Mouse (Mus musculus): Measurements from ENCODE around the gene Arid3b. TPM values are rescaled to one million over a fixed set of nuclear protein-coding genes. Genes with fewer than 3 reads are reported as not detected.

Arid3b gene
- polyA plus RNA-seq, 1 experiment from 2014 or later: 4.9 TPM

- 57% methylated on average over 10 of the region's 10 CpGs for WGBS
- no peak overlapping the region for H3K9ac ChIP-seq
- no peak for DNase-seq
- H3K4me1 ChIP-seq (ENCODE audit: insufficient read depth): no peaks in the 10 kb centered on the region
- H3K27ac ChIP-seq (ENCODE audit: low read depth): no peak overlapping the region
- no peak for ATAC-seq (ENCODE audit: insufficient read depth)
- H3K36me3 ChIP-seq (ENCODE audit: insufficient read depth): no peaks in the 10 kb centered on the region
- no peak overlapping the region for H3K4me2 ChIP-seq
- TF ChIP-seq CTCF (IDR thresholded peaks at IDR 0.05; ENCODE audit: low read depth): no peak
- H3K4me3 ChIP-seq (ENCODE audit: low read depth, low read length): no peak overlapping the region
- no peaks in the 10 kb centered on the region for H3K27me3 ChIP-seq (ENCODE audit: insufficient read depth, low read length)
- no peaks in the 10 kb centered on the region for H3K9me3 ChIP-seq (ENCODE audit: low read depth, low read length)
Observed at GRCm38 (mm10) chr9:57805087-57805737, 31.4 kb downstream of the Arid3b start.

- Histone ChIP-seq H3K9ac (no peak overlapping the region), H3K4me1 (ENCODE audit: insufficient read depth) (no peaks in the 10 kb centered on the region; the same call in 1 of the 2 replicates), H3K9me3 (ENCODE audit: low read depth, low read length) (no peaks in the 10 kb centered on the region), H3K4me3 (ENCODE audit: low read depth, low read length) (no peak overlapping the region), H3K27ac (ENCODE audit: low read depth) (peak overlapping the region; percentile 6; the same call in 1 of the 2 replicates), H3K27me3 (ENCODE audit: insufficient read depth, low read length) (no peaks in the 10 kb centered on the region), H3K36me3 (ENCODE audit: insufficient read depth) (no peaks in the 10 kb centered on the region), H3K4me2 (no peak overlapping the region)
- peak; percentile 26 for DNase-seq
- no peak for TF ChIP-seq CTCF (IDR thresholded peaks at IDR 0.05; ENCODE audit: low read depth)
- WGBS: 5% methylated on average over 4 of the region's 4 CpGs
- ATAC-seq (ENCODE audit: insufficient read depth): no peak
Observed at GRCm38 (mm10) chr9:57803839-57804238, 32.8 kb downstream of the Arid3b start.

GRCm38 (mm10) chr9:57803047-57803446 lies 33.5 kb downstream of the Arid3b start:
- TF ChIP-seq CTCF (IDR thresholded peaks at IDR 0.05; ENCODE audit: low read depth): no peak
- Histone ChIP-seq H3K4me2 (no peak overlapping the region), H3K4me3 (ENCODE audit: low read depth, low read length) (no peak overlapping the region), H3K9me3 (ENCODE audit: low read depth, low read length) (no peaks in the 10 kb centered on the region), H3K27ac (ENCODE audit: low read depth) (no peak overlapping the region), H3K36me3 (ENCODE audit: insufficient read depth) (no peaks in the 10 kb centered on the region), H3K27me3 (ENCODE audit: insufficient read depth, low read length) (no peaks in the 10 kb centered on the region), H3K9ac (no peak overlapping the region), H3K4me1 (ENCODE audit: insufficient read depth) (peaks cover 3% of the 10 kb centered on the region; the same call in 1 of the 2 replicates)
- WGBS: 30% methylated on average over 3 of the region's 3 CpGs
- ATAC-seq (ENCODE audit: insufficient read depth) (no peak), DNase-seq (no peak)

- Histone ChIP-seq H3K4me3 (ENCODE audit: low read depth, low read length) (no peak overlapping the region), H3K27ac (ENCODE audit: low read depth) (no peak overlapping the region), H3K9me3 (ENCODE audit: low read depth, low read length) (no peaks in the 10 kb centered on the region), H3K4me1 (ENCODE audit: insufficient read depth) (peaks cover 3% of the 10 kb centered on the region; the same call in 1 of the 2 replicates), H3K27me3 (ENCODE audit: insufficient read depth, low read length) (no peaks in the 10 kb centered on the region), H3K9ac (no peak overlapping the region), H3K36me3 (ENCODE audit: insufficient read depth) (0 out of 2 replicates have a peak, but pooled peaks cover 5% of the 10 kb centered on the region), H3K4me2 (no peak overlapping the region)
- 67% methylated on average over 9 of the region's 9 CpGs for WGBS
- no peak for TF ChIP-seq CTCF (IDR thresholded peaks at IDR 0.05; ENCODE audit: low read depth)
- no peak for DNase-seq
- no peak for ATAC-seq (ENCODE audit: insufficient read depth)
Observed at GRCm38 (mm10) chr9:57800325-57800975, 36.1 kb downstream of the Arid3b start.

- H3K4me2 ChIP-seq: no peak overlapping the region
- 8% methylated on average over 10 of the region's 10 CpGs for WGBS
- no peaks in the 10 kb centered on the region for H3K27me3 ChIP-seq (ENCODE audit: insufficient read depth, low read length)
- H3K27ac ChIP-seq (ENCODE audit: low read depth): no peak overlapping the region
- no peaks in the 10 kb centered on the region for H3K9me3 ChIP-seq (ENCODE audit: low read depth, low read length)
- DNase-seq: peak; percentile 55
- no peak for TF ChIP-seq CTCF (IDR thresholded peaks at IDR 0.05; ENCODE audit: low read depth)
- peak; percentile 69 for ATAC-seq (ENCODE audit: insufficient read depth)
- no peak overlapping the region for H3K4me3 ChIP-seq (ENCODE audit: low read depth, low read length)
- H3K9ac ChIP-seq: no peak overlapping the region
- 0 out of 2 replicates have a peak, but pooled peaks cover 5% of the 10 kb centered on the region for H3K36me3 ChIP-seq (ENCODE audit: insufficient read depth)
- H3K4me1 ChIP-seq (ENCODE audit: insufficient read depth): peaks cover 3% of the 10 kb centered on the region; the same call in 1 of the 2 replicates
Observed at GRCm38 (mm10) chr9:57798725-57799253, 37.8 kb downstream of the Arid3b start.

GRCm38 (mm10) chr9:57797456-57797855 lies 39.1 kb downstream of the Arid3b start:
- Histone ChIP-seq H3K27ac (ENCODE audit: low read depth) (no peak overlapping the region), H3K9me3 (ENCODE audit: low read depth, low read length) (no peaks in the 10 kb centered on the region), H3K4me2 (no peak overlapping the region), H3K27me3 (ENCODE audit: insufficient read depth, low read length) (no peaks in the 10 kb centered on the region), H3K4me3 (ENCODE audit: low read depth, low read length) (no peak overlapping the region), H3K36me3 (ENCODE audit: insufficient read depth) (0 out of 2 replicates have a peak, but pooled peaks cover 5% of the 10 kb centered on the region), H3K4me1 (ENCODE audit: insufficient read depth) (peaks cover 3% of the 10 kb centered on the region; the same call in 1 of the 2 replicates), H3K9ac (no peak overlapping the region)
- TF ChIP-seq CTCF (IDR thresholded peaks at IDR 0.05; ENCODE audit: low read depth): no peak
- DNase-seq (no peak), ATAC-seq (ENCODE audit: insufficient read depth) (no peak)
- WGBS: 89% methylated on average over 8 of the region's 8 CpGs

- H3K27me3 ChIP-seq (ENCODE audit: insufficient read depth, low read length): no peaks in the 10 kb centered on the region
- no peak for TF ChIP-seq CTCF (IDR thresholded peaks at IDR 0.05; ENCODE audit: low read depth)
- WGBS: 85% methylated on average over 3 of the region's 3 CpGs
Observed at GRCm38 (mm10) chr9:57789733-57790132, 46.9 kb downstream of the Arid3b start.

More at GRCm38 (mm10) chr9:57789733-57790132, 46.9 kb downstream of the Arid3b start:
- Histone ChIP-seq H3K4me2 (no peak overlapping the region), H3K36me3 (ENCODE audit: insufficient read depth) (0 out of 2 replicates have a peak, but pooled peaks cover 4% of the 10 kb centered on the region), H3K9ac (no peak overlapping the region), H3K27ac (ENCODE audit: low read depth) (no peak overlapping the region), H3K4me1 (ENCODE audit: insufficient read depth) (no peaks in the 10 kb centered on the region), H3K4me3 (ENCODE audit: low read depth, low read length) (no peak overlapping the region), H3K9me3 (ENCODE audit: low read depth, low read length) (no peaks in the 10 kb centered on the region)
- ATAC-seq (ENCODE audit: insufficient read depth): no peak
- DNase-seq: no peak

Measured in lung, embryonic 14.5 days (tissue).